Mouse (Mus musculus): ENCODE data around the gene Tmpo. TPM values are rescaled to one million over a fixed set of nuclear protein-coding genes. Genes with fewer than 3 reads are reported as not detected.

The Tmpo gene
- polyA plus RNA-seq (2016; fragmentation: Nextera tagmentation; extraction: Ambion mirVana), result 272 and 275 TPM in 2 replicates

DNA sequence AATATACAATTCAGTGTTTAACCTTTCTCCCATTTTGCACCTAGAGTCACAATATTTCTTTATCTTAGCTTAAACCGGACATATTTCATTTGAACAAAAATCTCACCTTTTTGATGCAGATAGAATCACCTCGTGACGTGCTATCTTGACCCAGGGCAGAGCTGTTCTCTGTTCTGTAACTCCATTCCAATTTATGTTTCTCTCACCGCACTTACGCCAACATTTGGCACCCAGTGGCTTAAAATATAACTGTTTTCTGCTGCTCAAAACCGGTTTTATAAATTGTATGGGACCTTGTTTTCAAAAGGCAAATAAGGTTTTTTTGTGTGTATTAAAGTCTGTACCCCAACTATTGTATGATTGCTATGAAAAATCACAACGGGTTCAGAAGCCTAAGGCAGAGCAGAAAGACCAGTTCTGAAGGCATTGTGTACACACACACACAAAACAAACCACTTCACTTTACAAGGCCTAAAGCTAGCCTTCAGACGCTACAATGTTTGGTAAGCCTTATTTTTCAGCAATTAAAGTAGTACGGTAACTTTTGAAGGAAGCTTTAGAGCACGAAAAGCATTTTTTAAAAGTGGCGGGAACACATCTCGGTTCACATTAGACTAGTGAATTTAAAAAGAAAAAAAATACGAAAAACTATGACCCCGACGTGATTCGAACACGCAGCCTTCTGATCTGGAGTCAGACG, at the start of gene Tmpo:
TSS of gene Tmpo (minus strand) at position 555 of the 700 bp plus-strand sequence.
- peak within 1 kb of the TSS; percentile 65 for H3K4me3 ChIP-seq
- DNase-seq (ENCODE audit: low spot score), result no peak
- peak within 1 kb of the TSS; percentile 97 for H3K27ac ChIP-seq (replicated peaks)
- no peaks in the 10 kb centered on the region for H3K27me3 ChIP-seq (ENCODE audit: low read depth, poor library complexity, severe bottlenecking)
- H3K36me3 ChIP-seq, result 0 out of 2 replicates have a peak, but pooled peaks cover 2% of the 10 kb centered on the region
- H3K4me1 ChIP-seq, result peaks cover 28% of the 10 kb centered on the region
- 14% methylated on average over 18 of the region's 18 CpGs for WGBS
- no peaks in the 10 kb centered on the region for H3K9me3 ChIP-seq (replicated peaks)

DNA sequence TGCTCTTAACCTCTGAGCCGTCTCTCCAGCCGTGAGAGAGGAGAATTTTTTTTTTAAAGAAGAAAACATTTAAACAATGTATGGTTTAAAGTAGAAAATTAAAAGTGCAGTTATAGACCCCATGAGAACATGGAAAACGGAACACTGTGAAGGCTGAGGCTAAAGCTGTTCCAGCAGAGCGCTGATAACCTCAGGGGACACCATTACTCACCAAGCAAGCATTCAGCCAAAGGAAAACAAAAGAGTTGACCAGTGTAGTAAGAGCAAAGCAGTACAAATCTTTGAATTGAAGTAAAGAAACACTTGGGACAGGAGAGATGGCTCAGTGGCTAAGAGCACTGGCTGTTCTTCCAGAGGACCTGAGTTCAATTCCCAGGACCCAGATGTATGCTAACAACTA, 49.3 kb upstream of the Tmpo start:
- H3K4me3 ChIP-seq, result no peak overlapping the region
- H3K9me3 ChIP-seq (replicated peaks), result no peaks in the 10 kb centered on the region
- 74% methylated on average over 4 of the region's 4 CpGs for WGBS
- no peak overlapping the region for H3K27ac ChIP-seq (replicated peaks)
- H3K4me1 ChIP-seq, result peaks cover 21% of the 10 kb centered on the region
- no peak for DNase-seq (ENCODE audit: low spot score)
- H3K27me3 ChIP-seq (ENCODE audit: low read depth, poor library complexity, severe bottlenecking), result no peaks in the 10 kb centered on the region
- H3K36me3 ChIP-seq, result no peaks in the 10 kb centered on the region

DNA sequence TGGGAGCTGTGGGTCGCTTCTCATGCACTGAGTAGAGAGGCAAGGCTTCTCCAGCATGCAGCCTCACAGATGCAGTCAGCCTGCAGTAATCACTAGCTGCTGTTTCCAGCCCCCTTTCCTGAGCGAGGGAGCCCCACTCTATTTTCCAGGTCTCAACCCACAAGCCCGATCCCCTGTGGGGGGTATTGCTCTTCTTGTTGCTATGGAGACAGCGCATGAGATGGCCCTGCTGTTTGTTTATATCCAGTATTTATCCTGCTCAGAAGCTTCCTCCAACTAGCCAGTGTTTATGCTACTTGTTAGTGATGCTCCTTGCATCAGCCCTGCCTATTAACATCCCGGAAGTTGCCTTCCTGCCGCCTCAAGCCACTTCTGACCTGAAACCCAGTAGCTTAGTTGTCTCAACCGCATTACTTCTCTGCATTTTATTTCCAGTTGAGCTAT, 48.4 kb upstream of the Tmpo start:
- H3K36me3 ChIP-seq, result no peaks in the 10 kb centered on the region
- peak overlapping the region; percentile 55 for H3K27ac ChIP-seq (replicated peaks)
- WGBS, result 26% methylated on average over 7 of the region's 7 CpGs
- H3K9me3 ChIP-seq (replicated peaks), result no peaks in the 10 kb centered on the region
- H3K4me3 ChIP-seq, result peak overlapping the region; percentile 24; the same call in 1 of the 2 replicates
- H3K4me1 ChIP-seq, result peaks cover 21% of the 10 kb centered on the region
- peak; percentile 69 for DNase-seq (ENCODE audit: low spot score)
- H3K27me3 ChIP-seq (ENCODE audit: low read depth, poor library complexity, severe bottlenecking), result no peaks in the 10 kb centered on the region

DNA sequence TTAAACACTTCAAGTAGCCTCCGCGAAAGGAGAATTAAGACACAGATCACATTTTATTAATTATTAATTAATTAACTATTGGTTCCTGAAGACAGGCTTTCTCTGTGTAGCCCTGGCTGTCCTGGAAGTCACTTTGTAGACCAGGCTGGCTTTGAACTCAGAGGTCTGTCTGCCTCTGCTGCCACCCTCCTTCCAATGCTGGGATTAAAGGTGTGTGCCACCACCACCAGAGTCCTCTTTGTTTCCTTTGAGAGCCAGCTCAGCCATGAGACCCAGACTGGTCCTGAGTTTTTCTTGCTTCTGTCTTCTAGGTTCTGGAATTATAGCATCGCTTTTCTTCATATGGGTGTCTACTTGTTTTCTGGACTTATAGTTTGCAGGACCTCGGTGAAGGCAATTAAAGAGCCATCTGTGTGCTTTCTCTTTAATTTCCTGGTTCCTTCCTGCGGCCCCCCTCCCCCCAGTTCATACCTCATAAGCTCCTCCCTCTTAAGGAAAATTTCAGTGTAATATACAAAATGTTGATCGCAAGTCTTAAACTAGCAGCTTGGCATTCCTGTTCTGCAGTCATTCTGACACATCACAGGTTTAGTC, 47.9 kb upstream of the Tmpo start:
- DNase-seq (ENCODE audit: low spot score), result no peak
- H3K9me3 ChIP-seq (replicated peaks), result no peaks in the 10 kb centered on the region
- 70% methylated on average over 6 of the region's 6 CpGs for WGBS
- H3K27me3 ChIP-seq (ENCODE audit: low read depth, poor library complexity, severe bottlenecking), result no peaks in the 10 kb centered on the region
- no peaks in the 10 kb centered on the region for H3K36me3 ChIP-seq
- peaks cover 21% of the 10 kb centered on the region for H3K4me1 ChIP-seq
- H3K27ac ChIP-seq (replicated peaks), result peak overlapping the region; percentile 55
- H3K4me3 ChIP-seq, result peak overlapping the region; percentile 24; the same call in 1 of the 2 replicates

DNA sequence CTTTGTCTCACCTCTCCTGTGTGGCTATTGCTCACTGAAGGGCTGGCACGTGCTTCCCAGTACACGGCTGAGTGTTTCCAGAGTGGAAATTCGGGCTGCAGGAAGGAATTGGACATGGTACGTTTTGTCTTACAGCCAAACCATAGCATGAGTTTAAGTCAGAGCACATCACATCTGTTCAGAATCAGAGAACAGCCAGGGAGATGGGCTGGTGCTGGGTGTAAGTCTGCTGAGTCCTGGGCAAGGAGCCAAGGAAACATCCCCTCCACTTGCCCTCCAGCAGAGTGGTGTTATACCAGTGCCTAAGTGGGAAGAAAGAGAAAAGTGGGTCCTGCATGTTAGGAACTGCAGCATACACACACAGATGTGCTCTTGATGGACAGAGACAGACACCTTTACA, 45.9 kb upstream of the Tmpo start:
- H3K36me3 ChIP-seq, result no peaks in the 10 kb centered on the region
- WGBS, result 85% methylated on average over 4 of the region's 4 CpGs
- H3K27me3 ChIP-seq (ENCODE audit: low read depth, poor library complexity, severe bottlenecking), result no peaks in the 10 kb centered on the region
- DNase-seq (ENCODE audit: low spot score), result no peak
- H3K4me1 ChIP-seq, result peaks cover 21% of the 10 kb centered on the region
- H3K9me3 ChIP-seq (replicated peaks), result no peaks in the 10 kb centered on the region
- no peak overlapping the region for H3K4me3 ChIP-seq
- no peak overlapping the region for H3K27ac ChIP-seq (replicated peaks)

DNA sequence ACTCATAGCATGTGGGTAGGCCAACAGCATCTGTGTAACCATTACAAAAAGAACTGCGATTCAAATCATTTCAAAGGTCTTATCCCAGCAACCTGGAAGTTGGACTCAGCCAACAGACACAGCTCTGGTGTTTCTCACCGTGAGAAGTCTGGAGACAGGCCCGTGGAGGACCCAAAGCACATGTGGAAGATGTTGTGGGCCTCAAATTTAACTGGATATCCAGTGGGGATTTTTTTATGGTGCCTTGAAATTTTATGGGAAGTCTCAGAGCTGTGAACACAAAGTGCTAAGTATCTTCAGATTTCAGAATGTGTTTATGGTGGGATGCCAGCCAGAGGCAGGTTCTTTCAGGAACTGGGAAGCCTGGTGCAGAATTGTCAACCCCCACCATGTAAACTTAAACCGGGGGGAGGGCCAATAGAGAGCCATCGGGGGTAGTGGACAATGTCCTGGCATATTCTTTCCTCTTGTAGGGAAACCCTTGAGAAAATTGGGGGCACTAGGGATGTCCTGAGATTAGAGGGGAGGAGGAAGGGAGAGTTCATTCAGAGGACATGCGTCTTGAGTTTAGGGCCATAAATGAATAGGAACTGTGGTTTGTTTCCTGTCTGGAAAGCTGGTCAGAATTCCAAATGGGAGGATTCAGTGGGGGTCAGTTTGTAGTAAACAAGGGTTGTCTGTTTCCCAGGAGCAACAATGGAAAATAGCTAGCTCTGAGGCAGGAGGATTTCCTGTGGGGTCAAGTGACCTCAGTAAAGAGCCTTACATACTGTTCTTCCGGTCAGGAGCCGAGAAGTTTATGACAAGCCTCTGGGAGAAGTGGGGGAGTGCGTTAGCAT, 41.5 kb upstream of the Tmpo start:
- 81% methylated on average over 9 of the region's 9 CpGs for WGBS
- H3K9me3 ChIP-seq (replicated peaks), result no peaks in the 10 kb centered on the region

DNA sequence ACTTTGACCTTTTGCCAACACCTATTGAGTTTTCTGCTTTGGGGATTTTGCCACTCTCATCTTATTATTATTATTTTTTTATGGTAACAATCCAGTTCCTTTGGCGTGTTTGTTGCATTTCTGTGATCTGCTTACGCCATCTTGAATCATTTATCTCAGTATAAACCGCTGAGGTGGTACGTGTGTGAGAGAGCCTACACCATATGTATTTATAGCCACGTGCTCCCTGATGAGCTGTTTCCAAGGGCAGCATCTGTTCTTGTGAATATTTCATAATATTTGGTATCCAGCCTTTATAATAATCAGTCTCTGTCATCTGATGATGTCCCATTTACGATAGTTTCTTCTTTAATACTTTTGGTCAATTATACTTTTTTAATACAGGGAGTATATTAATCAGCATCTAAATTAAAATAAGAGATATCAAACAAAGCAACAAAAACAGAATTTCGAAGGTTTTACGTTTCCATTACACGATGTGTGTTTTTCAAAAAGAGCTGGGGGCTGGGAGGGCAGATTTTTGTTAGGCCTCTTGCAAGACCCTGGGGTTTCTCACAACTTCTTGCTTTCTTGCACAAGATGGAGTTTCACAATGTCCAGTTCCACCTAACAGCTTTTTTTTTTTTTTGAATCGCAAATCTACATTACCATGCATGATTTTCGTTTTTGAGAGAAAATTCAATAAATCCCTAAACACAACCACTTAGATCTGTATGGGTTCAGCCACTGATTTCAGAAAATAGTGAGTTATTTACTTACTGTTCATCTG, 28.0 kb upstream of the Tmpo start:
- no peak overlapping the region for H3K4me3 ChIP-seq
- no peaks in the 10 kb centered on the region for H3K27me3 ChIP-seq (ENCODE audit: low read depth, poor library complexity, severe bottlenecking)
- no peaks in the 10 kb centered on the region for H3K36me3 ChIP-seq
- H3K27ac ChIP-seq (replicated peaks), result no peak overlapping the region
- 88% methylated on average over 11 of the region's 11 CpGs for WGBS
- H3K9me3 ChIP-seq (replicated peaks), result no peaks in the 10 kb centered on the region
- no peak for DNase-seq (ENCODE audit: low spot score)
- no peaks in the 10 kb centered on the region for H3K4me1 ChIP-seq

More for the DNA sequence above, 41.5 kb upstream of the Tmpo start:
- no peak for DNase-seq (ENCODE audit: low spot score)
- Histone ChIP-seq H3K27ac (replicated peaks) (no peak overlapping the region), H3K4me3 (no peak overlapping the region), H3K27me3 (ENCODE audit: low read depth, poor library complexity, severe bottlenecking) (no peaks in the 10 kb centered on the region), H3K36me3 (no peaks in the 10 kb centered on the region), H3K4me1 (no peaks in the 10 kb centered on the region)

DNA sequence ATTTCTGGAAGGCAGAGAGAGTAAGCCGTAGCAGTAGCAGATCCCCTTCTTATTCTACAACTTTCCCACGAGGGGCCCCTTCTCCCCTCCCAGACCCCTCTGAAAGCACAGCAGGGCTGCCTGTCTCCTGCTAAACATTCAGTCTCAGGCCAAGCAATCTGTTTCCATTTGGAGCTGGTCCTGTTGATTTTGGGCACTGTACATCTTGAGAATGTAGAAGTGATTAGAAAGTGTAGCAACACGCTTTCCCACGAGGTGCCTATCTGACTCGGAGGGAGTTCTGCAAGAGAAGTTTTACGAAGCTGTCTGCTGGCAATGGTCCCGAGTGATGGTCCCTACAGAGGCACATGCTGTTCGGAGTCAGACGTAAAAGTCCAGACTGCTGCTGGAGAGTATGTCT, 27.3 kb upstream of the Tmpo start:
- 82% methylated on average over 9 of the region's 9 CpGs for WGBS
- no peak overlapping the region for H3K27ac ChIP-seq (replicated peaks)

DNA sequence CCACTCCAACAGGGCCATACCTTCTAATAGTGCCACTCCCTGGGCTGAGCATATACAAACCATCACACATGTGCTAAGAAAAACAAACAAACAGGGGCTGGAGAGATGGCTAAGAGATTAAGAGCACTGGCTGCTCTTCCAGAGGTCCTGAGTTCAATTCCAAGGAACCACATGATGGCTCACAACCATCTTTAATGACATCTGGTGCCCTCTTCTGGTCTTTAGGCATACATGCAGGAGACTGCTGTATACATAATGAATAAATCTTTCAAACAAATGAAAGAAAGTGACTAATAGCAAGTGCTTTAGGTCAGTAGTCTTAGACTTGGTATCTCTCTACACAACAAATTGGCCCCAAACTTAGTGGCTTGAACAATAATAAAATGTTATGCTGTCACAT, 26.2 kb upstream of the Tmpo start:
- H3K27ac ChIP-seq (replicated peaks), result no peak overlapping the region
- DNase-seq (ENCODE audit: low spot score), result no peak
- H3K4me3 ChIP-seq, result no peak overlapping the region

More for the DNA sequence above, 27.3 kb upstream of the Tmpo start:
- Histone ChIP-seq H3K27me3 (ENCODE audit: low read depth, poor library complexity, severe bottlenecking) (no peaks in the 10 kb centered on the region), H3K4me1 (no peaks in the 10 kb centered on the region), H3K4me3 (no peak overlapping the region), H3K9me3 (replicated peaks) (no peaks in the 10 kb centered on the region), H3K36me3 (no peaks in the 10 kb centered on the region)
- DNase-seq (ENCODE audit: low spot score), result no peak

DNA sequence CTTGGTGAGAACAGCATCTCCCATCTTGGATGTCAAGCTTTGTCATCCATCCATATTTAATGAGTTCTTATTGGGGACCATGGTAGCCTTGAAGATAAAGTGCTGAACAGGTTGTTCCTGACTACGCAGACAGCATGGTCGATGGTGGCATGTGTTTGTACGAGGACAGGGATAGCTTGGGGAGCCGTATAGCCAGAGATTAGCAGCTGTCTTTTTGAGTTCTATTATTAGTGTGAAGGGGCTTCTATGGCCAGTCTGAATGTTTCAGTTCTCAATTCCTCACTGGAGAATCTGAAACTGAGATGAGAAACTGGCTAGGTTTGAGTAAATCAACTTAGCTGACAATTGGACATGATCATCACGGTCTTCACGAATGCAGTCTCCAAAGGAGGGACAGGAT, 24.5 kb upstream of the Tmpo start:
- H3K9me3 ChIP-seq (replicated peaks), result no peaks in the 10 kb centered on the region
- H3K27me3 ChIP-seq (ENCODE audit: low read depth, poor library complexity, severe bottlenecking), result no peaks in the 10 kb centered on the region
- no peak for DNase-seq (ENCODE audit: low spot score)
- H3K4me3 ChIP-seq, result no peak overlapping the region
- no peak overlapping the region for H3K27ac ChIP-seq (replicated peaks)
- no peaks in the 10 kb centered on the region for H3K4me1 ChIP-seq
- no peaks in the 10 kb centered on the region for H3K36me3 ChIP-seq
- WGBS, result 93% methylated on average over 6 of the region's 6 CpGs

More for the DNA sequence above, 26.2 kb upstream of the Tmpo start:
- Histone ChIP-seq H3K27me3 (ENCODE audit: low read depth, poor library complexity, severe bottlenecking) (no peaks in the 10 kb centered on the region), H3K4me1 (no peaks in the 10 kb centered on the region), H3K9me3 (replicated peaks) (no peaks in the 10 kb centered on the region), H3K36me3 (no peaks in the 10 kb centered on the region)

DNA sequence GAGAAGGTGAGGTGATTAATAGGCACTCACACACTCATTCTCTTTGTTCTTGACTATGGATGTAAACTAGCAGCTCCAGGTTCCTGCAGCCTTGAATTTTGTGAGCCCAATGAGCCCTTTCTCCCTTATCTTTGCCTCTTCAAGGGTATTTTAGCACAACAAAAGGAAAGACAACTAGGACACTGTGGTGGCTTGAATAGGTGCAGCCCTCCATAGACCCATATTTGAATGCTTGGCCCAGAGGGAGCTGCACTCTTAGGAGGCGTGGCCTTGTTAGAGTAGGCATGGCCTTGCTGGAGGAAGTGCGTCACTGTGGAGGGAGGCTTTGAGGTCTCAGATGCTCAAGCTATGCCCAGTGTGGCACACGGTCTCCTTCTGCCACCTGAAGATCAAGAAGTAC, 19.5 kb upstream of the Tmpo start:
- no peaks in the 10 kb centered on the region for H3K4me1 ChIP-seq
- no peaks in the 10 kb centered on the region for H3K36me3 ChIP-seq
- DNase-seq (ENCODE audit: low spot score), result no peak
- H3K27ac ChIP-seq (replicated peaks), result no peak overlapping the region
- 89% methylated on average over 3 of the region's 3 CpGs for WGBS
- H3K4me3 ChIP-seq, result no peak overlapping the region
- no peaks in the 10 kb centered on the region for H3K27me3 ChIP-seq (ENCODE audit: low read depth, poor library complexity, severe bottlenecking)
- H3K9me3 ChIP-seq (replicated peaks), result no peaks in the 10 kb centered on the region

DNA sequence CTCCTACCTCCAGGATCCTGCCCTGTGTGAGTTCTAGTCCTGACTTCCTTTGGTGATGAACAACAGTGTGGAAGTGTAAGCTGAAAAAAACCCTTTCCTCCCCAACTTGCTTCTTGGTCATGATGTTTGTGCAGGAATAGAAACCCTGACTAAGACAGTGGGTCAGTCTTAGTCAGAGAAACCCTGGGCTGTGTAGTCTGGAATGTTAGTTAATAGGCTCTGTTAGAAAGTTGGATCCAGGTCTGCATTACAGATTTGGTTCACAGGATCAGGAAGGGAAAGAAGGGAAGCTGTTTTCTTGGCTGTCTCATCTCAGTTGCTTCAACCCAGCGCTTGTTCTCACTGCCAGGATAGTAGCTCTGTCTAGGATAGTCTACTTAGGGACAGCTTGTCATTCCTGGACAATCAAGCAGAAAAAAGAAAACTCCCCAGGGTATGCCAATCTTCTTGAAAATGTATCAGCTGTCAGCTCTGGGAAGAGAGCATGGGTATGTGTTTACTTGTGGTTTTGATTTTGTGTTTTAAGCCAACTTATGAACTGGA, 18.2 kb upstream of the Tmpo start:
- no peaks in the 10 kb centered on the region for H3K36me3 ChIP-seq
- WGBS, result 91% methylated on average over 1 of the region's 1 CpGs

More for the DNA sequence above, 18.2 kb upstream of the Tmpo start:
- no peaks in the 10 kb centered on the region for H3K9me3 ChIP-seq (replicated peaks)
- no peaks in the 10 kb centered on the region for H3K4me1 ChIP-seq
- no peak overlapping the region for H3K4me3 ChIP-seq
- DNase-seq (ENCODE audit: low spot score), result no peak
- H3K27ac ChIP-seq (replicated peaks), result no peak overlapping the region
- no peaks in the 10 kb centered on the region for H3K27me3 ChIP-seq (ENCODE audit: low read depth, poor library complexity, severe bottlenecking)

Data from midbrain, embryonic 10.5 days (tissue).